Mouse (Mus musculus): ENCODE results near the gene Lag3.

Lag3 gene

DNA sequence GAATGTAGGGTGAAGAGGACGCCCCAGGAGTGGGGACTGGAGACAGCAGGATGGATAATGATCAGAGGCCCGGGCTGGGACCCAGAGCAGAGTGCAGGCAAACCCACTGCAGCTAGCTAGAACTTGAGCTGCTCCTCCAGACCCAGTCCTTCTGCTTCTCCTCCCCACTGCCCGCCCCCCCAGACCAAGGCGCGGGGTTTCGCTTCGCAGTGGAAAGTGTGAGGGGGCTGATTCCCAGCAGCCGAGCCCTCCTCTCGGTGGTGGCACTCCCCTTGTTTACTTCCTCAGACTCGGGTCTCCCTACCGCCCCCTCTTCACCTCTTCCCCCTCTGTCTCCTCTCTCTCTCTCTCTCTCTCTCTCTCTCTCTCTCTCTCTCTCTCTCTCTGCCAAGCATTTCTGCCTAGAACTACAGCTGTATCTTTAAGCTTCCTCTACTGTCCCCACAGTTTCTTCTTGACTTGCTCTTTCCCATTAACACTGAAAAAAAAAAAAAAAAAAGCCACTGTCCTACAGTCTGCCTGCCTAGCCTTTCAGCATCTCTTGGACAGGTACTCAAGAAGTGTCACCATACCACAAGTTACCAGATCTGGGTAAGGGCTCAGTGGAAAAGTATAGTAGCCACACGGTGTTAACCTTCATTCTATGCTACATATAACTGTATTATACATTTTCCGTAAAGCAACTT, at the start of gene Lag3:
Gene Lag3, minus strand, starts transcription at position 173 of the 686 bp plus-strand sequence.
- ATAC-seq (ENCODE audit: insufficient number of reproducible peaks, low FRiP score, low TSS enrichment): no peak

DNA sequence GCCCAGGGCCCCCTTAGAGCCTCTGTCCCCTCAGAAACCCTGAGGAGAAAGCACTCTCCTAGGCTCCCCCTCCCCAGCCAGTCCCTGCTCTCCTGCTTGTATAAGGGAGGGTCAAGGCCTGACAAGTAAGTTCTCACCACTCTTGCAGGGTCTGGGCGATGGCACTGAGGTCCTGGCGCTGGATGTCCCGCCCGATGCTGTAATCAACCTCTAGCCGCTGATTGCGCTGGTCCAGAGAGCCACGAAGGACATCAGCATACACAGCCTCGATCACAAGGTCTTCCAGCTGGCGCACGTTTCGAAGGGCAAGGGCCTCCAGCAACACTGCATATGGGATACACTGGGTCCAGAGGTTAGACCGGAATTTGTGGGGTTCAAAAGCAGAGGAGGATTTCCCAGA, 49.5 kb upstream of the Lag3 start:
- ATAC-seq (ENCODE audit: insufficient number of reproducible peaks, low FRiP score, low TSS enrichment): no peak

DNA sequence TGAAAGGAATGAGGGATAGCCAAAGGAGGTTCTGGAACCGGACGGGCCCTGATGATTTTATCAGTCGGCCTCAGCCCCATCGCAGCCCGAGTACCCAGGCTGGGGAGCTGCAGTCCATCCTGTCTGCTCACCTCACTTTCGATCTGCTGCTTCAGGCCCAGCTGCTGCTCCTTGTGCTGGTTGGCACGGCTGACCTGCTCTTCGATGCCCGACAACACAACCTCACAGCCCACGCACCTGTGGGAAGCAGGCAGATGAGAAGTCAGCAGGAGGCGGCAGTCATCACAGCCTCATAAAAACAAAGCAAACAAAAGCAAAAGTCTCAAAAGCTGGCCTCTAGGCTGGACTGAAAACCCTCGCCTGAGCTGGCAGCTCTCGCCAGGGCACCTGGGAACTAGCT, 48.5 kb upstream of the Lag3 start:
- ATAC-seq (ENCODE audit: insufficient number of reproducible peaks, low FRiP score, low TSS enrichment): no peak

DNA sequence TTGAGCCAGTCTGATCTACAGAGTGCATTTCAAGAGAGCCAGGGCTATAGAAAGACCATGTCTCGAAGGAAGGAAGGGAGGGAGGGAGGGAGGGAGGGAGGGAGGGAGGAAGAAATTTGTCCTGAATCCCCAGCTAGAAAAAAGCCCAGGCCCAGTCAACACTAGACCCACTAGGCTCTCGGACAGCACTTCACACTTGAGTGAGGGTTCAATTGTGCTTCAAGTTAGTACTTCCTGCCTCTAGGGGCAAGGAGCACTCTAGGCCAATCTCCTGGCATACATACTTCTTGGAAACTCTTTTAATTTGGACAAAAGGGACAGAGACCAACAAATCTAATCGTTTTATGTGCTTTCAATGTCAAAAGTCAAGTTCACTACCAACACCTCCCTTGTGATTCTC, 46.6 kb upstream of the Lag3 start:
- no peak for ATAC-seq (ENCODE audit: insufficient number of reproducible peaks, low FRiP score, low TSS enrichment)

DNA sequence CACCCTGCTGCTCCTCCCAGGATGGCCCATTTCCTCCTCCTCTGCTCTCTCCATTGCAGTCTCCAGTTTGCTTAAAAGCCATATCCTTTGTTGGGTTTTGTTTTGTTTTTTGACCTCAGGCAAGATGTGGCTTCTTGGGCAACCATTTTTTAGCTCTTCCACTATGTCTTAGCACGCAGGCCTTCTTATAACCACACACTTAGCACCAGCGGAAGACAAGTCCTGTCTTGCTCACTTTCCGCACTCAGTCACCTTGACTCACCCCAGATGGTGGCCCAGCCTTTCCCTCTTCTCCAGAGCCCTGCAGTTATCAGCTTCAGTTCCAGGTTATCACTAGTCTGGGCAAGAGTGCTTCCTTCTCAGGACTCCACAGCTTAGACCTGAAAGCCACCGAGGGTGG, 43.7 kb upstream of the Lag3 start:
- ATAC-seq (ENCODE audit: insufficient number of reproducible peaks, low FRiP score, low TSS enrichment): no peak

DNA sequence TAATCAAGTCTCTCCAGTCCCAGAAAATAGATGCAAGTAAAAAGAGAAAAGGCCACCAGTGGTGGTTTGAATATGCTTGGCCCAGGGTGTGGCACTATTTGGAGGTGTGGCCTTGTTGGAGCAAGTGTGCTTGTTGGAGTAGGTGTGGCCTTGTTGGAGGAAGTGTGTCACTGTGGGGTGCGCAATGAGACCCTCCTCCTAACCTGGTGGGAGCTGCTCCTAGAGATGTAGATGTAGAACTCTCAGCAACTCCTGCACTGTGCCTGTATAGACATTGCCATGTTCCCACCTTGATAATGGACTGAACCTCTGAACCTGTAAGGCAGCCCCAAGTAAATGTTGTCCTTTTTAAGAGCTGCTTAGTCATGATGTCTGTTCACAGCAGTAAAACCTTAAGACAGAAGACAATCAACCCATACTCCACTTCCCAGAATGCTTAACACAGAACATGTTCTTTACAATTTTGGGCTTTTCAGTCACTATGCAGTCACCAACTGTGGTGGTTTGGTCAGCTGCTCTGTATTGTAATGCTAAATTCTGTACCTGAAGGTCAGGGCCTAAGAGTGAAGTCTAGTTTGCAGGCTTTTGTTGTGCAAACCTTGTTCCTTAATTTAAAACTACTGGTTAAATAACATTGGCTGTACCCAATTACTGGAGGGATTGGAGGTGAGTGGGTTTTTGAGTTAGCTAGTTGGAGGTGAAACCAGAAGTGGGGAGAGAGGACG, 42.6 kb upstream of the Lag3 start:
- ATAC-seq (ENCODE audit: insufficient number of reproducible peaks, low FRiP score, low TSS enrichment): no peak

DNA sequence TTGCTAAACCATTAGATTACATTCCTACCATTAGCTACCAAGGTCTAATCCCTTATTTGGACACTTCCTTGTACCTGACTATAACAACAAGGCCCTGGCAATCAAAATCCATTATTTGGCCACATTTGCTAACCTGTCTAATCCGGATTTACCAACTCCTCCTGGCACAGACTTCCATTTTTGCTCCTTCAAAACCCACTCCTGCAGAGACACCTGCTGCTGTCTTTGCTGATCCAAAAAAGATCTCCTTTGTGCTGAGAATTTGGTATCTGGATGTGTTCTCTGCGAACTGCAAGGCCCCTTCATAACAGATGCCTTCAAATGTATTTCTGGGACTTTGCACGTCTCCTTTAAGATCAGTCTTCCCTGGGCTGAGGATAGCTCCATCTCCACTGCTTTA, 32.0 kb upstream of the Lag3 start:
- ATAC-seq (ENCODE audit: insufficient number of reproducible peaks, low FRiP score, low TSS enrichment): no peak

DNA sequence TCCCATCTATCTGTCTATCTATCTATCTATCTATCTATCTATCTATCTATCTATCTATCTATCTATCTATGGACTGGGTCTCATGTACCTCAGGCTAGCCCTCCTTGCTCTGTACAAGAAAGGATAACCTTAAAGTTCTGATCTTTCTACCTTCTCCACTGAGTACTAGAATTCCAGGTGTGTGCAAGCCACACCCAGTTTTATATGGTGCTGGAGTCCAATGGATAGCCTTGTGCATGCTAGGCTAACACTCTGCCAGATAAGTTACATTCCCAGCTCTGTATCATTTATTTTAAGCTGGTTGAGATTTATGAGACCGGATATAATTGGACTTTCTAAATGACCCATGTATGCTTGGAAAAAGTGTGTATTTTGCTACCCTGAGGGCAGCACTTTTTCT, 30.2 kb upstream of the Lag3 start:
- no peak for ATAC-seq (ENCODE audit: insufficient number of reproducible peaks, low FRiP score, low TSS enrichment)

DNA sequence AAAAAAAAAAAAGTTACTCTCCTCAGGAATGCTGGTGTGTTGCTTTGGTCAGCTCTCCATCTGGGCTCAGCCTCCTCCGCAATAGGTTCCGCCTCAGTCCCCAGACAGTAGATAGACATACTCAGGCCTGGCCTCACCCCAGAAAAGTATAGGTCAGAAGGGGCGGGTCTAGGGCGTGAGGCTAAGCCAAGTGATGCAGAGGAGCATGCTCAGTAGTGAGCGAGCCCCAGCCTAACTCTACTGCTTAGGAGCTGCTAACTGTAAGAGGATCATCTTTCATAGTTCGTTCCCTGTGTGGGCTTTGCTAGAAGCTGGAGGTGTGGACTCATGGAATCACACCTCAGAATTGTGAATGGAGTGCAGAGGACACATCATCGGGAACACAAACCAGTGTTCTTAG, 27.0 kb upstream of the Lag3 start:
- no peak for ATAC-seq (ENCODE audit: insufficient number of reproducible peaks, low FRiP score, low TSS enrichment)

DNA sequence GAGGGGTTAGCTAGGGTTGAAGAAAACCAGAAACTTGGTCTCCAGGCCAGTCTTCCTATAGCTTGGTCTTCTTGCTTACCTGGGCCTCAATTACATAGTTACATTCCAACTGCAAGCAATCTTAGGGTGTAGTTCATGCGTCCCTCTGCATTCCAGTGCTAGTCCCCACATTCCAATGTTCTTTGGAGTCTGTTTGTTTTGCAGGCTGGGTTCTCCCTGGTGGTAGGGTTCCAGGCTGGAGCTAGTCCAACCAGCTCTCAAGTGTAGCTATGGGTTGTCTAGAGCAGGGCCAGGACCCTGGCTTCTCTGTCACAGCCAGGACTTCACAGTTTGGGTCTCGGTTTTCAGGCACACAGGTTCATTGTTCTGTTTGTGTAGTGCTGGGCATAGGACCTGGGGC, 26.0 kb upstream of the Lag3 start:
- ATAC-seq (ENCODE audit: insufficient number of reproducible peaks, low FRiP score, low TSS enrichment): no peak

DNA sequence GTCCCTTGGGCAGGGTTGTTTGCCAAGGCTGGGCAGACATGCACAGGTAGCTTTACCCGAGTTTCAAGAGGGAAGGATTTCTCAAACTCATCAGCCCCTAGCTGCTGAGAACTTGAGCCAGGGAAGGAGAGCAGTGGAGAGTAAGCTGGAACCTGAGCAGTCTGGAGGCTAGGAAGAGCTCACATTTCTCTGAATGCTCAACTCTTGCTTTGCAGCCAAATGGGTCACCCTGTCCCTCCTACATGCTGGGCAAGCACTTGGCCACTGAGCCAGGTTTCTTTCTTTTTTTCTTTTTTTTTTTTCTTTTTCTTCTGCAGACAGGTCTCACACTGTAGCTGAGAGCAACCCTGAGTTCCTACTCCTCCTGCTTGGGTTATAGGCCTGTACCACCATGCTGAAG, 25.2 kb upstream of the Lag3 start:
- no peak for ATAC-seq (ENCODE audit: insufficient number of reproducible peaks, low FRiP score, low TSS enrichment)

DNA sequence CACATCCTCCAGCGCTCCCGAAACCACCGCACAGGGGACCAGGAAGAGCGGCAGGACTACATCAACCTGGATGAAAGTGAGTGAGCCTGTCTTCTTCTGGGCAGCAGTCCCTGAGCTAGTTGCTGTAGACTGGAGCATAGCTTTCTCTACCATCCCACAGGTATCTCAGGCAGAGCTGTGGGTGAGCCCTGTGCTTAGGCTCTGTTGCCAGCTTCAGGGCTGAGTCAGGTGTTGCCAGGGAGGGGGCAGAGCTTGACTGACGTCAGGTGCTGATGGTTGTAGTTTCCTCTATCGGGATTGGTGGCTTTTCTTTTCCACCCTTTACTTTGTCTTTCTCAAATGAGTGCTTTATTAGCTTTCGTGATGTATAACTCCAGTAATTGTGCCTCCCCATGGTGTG, 23.2 kb upstream of the Lag3 start:
- ATAC-seq (ENCODE audit: insufficient number of reproducible peaks, low FRiP score, low TSS enrichment): no peak

DNA sequence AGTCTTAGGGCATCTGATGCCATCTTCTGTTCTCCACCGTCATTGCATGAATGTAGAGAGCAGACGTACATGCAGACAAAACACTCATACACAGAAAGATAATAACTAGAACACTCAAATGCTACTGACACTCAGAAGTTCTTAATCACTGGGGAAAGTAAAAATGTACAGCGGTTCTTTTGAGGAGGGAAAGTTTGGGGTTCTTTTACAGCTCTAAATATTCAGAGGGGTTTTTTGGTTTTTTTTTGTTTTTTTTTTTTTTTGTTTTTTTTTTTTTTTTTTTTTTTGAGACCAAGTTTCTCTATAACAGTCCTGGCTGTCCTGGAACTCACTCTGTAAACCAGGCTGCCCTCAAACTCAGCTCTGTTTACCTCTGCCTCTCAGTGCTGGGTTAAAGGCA, 21.6 kb upstream of the Lag3 start:
- ATAC-seq (ENCODE audit: insufficient number of reproducible peaks, low FRiP score, low TSS enrichment): no peak

DNA sequence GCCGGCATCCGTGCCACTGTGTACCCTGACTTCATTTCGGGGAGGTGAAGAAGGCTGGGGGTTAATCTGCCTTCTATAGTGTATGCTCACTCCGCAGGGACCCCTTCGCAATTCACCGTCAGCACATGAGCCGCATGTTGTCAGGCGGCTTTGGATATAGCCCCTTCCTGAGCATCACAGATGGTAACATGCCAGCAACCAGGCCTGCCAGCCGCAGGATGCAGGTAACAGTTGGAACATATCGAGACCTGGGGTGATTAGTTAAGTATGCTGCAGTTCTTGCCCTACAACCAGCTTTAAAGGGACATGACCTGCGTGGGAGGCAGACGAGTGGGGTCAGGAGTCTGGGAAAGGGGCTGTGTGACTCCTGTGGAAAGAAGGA, 20.8 kb upstream of the Lag3 start:
- ATAC-seq (ENCODE audit: insufficient number of reproducible peaks, low FRiP score, low TSS enrichment): no peak

DNA sequence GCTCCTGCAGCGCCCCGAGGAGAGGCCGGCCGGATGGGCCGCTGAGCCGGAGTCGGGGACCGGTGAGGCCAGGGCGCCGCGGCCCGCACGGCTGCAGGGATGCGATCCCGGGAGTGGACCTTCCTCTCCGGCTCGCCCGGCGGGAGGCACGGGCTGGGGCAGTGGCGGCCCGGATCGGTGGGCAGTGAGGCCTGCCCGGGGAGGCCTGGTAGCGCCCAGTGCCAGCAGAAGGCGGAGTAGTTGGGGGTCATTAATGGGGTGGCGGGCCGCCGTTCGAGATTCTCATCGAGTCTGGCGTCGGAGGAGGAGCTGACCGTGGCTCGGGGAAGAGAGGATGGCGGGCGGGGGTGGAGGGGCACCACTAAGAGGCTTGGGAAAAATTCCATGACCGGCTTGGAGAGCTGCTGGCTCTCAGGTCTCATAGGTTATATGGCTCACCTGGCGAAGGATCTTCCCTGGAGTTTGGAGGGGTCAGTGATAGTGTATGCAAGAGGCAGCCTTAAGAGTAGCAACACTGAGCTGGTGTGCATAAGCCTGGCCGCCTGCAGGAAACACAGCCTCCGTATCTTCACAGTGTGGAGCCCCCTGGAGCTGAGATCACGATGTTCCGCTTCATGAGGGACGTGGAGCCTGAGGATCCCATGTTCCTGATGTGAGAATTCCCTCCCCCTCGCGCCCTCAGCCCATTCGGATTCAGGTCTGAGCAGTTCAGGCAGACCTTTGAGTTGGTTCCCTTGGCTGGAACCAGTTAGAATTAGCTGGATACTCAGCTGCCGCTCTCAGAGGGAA, 20.2 kb upstream of the Lag3 start:
- ATAC-seq (ENCODE audit: insufficient number of reproducible peaks, low FRiP score, low TSS enrichment): peak; percentile 27

DNA sequence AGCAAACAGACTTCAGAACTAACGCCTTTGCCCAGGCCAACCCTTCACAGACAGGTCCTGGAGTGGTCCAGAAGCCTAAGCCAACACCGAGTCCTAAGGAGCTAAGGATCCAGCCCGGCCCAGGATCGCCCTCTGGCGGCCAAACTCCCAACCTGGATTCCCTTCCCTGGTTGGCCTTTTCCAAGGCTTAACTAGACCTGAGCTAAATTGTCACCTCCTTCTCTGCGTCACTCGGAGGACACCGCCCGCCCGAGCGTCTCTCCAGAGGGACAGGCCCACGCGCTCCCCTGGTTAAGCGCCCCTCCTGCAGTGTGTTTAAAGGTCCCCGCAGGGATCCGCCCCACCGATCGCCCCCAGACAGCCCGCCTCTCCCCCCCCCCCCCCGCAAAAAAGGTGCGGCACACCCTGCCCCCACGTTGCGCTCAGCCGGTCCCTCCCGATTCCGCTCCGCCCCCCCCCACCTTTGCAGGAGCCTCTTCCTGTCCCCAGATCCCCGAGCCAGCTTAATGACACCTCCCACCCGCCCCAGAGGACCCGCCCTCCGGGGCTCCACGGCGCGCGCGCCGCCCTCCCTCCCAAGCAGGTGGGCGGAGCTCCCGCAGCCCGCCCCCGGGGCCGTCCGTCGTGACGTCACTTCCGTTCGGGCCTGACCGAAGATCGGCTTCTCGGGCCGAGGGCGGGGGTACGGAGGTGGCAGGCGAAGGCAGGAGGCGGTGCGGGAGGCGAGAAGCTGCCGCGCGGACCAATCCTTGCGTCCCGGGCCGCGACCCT, 19.4 kb upstream of the Lag3 start, which contains the start of gene Mlf2:
Gene Mlf2, plus strand, starts transcription at position 633 of the 771 bp plus-strand sequence.
- peak; percentile 84 for ATAC-seq (ENCODE audit: insufficient number of reproducible peaks, low FRiP score, low TSS enrichment)

DNA sequence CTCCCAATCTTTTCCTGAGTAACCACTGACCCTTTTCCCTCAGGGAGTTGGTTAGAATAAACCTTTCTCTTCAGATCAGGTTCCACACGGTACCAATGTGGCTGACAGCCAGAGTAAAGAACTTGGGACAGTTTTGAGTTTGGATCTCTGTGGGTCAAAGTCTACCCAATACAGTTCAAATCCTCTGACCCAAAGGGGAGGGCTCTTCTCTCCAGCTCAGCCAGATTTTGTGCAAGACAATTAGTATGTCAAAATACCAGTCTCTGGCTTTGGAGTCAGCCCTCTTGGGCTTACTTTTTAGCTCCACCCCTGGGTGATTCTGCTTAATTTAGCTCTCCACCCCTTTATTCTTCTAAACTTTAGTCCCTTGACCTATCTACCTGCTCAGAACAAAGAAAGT, 18.7 kb upstream of the Lag3 start:
- ATAC-seq (ENCODE audit: insufficient number of reproducible peaks, low FRiP score, low TSS enrichment): 0 out of 2 replicates have a peak, but pooled peaks have one; percentile 0

DNA sequence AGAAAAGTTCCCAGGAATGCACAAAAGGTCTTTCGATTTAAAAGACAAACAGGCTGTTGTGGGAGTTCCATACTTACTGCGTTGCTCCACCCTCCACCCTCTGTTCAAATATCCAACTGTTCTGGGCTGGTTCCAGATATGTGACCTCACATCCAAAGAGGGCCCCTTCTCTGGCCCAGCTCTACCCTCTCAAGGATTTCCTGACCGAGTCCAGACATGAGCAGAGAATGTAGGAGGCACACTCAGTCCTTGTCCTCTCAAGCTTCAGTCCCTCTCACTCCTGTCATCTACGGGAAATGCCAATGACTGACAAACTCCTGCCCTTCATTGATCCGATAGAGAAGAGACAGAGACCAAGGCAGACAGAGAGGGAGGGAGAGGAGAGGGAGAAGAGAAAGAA, 14.4 kb upstream of the Lag3 start:
- ATAC-seq (ENCODE audit: insufficient number of reproducible peaks, low FRiP score, low TSS enrichment): no peak

DNA sequence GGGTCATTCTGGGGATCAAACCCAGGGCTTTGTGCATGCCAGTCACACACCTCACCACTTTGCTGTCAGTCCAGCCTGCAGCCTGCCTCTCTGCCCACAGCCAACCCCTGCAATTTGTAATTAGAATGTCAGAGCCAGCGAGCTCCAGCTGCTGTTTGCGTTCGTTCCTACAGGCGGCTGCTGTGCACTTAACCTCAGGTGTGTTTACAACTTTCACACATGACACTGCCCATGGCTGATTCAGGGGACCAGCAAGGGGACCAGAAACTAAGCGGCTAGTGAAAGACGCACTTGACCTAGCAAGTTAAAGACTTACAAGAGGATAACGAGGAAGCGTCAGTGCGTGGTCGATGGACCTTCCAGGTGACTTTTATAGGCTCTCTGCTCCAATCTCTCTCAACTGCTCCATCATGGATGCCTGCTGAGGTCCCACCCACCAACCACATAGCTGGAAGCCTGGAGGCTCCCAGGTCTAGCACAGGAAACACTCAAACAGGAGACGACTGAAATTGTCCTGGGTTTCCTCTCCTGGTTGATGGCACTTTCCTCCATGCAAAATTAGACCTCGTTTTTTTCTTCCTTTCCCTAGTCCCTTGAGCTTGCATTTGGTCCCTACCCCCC, 13.8 kb upstream of the Lag3 start:
- no peak for ATAC-seq (ENCODE audit: insufficient number of reproducible peaks, low FRiP score, low TSS enrichment)

DNA sequence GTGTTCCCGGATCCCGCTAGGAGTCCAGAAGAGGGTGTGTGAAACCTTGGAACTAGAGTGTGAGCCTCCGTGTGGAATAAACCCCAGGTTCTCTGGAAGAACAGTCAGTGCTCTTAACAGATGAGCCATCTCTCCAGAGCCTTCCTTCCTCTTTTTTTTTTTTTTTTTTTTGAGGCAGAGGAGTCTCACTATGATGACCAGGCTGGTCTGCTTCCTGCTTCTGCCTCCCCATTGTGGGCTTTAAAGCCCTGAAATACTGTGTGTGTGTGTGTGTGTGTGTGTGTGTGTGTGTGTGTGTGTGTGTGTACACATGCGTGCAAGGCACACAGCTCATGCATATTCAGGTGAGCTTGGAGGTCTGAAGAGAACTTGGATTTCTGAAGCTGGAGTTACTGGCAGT, 10.0 kb upstream of the Lag3 start:
- ATAC-seq (ENCODE audit: insufficient number of reproducible peaks, low FRiP score, low TSS enrichment): no peak
